Mouse (Mus musculus) heart, postnatal 10 days (tissue): ENCODE measurements around the gene 9230112D13Rik. TPM values are rescaled to one million over a fixed set of nuclear protein-coding genes. Genes with fewer than 3 reads are reported as not detected.

Source experiments
- DNase-seq, 2 experiments: peaks; one replicate each; pipeline ENCODE4 v3.0.0; 2021
- intact Hi-C: fragments of 180-260 bp; cut with DNase I; formaldehyde crosslinking; loops from one replicate; pipeline ENCODE4 v1.15.1; 2025
- total RNA-seq, 2 experiments: library from RNA; stranded (reverse); gene quantifications; 2 replicates each; pipeline ENCODE4 v1.2.3; 2021

The 9230112D13Rik gene
- total RNA-seq: not detected

GRCm38 (mm10) chr14:34522701-34523100, at the start of gene 9230112D13Rik:
9230112D13Rik (minus strand) TSS chr14:34522801.
- intact Hi-C loops: no loop called here
- DNase-seq: no peak

DNA sequence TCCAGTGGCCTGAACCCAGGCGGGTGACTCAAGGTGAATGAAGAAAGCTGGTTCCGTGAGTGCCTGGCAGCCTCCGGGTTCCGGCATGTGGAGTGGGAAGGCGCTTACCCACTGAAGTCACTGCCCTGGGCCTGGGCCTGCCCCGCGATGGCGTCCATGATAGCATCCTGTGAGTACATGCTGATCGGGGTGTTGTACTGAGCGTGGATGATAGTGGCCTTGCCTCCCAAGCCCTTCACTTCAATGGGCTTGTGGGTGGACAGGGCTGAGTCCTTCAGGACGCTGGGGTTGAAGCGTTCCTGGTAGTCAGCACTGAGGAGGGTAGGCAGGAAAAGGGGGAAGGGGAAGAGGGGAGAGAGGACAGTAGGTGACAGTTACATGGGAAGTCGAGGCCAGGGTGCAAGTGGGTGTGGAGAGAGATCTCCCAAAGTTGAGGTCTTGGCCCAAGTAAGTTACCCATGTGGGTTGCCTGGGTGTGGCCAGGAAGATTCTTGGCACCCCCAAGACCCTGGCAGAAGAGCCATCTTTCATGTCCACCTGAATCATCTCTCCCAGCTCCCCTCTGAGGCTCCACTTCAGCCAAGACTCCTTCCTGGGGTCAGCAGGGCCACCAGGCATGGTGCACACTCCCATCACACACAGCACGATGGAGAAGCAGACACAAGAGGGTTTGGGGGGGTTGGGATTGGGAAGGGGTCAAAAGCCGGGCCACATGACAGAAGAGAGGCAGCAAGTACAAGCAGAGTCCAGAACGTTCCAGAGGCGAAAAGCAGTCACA, 49.2 kb upstream of the 9230112D13Rik start:
- no peak for DNase-seq
- intact Hi-C loops: loop anchor here (2.0 kb wide), 2 partner anchors 113 to 201 kb away; no protein-coding TSS in a partner anchor

DNA sequence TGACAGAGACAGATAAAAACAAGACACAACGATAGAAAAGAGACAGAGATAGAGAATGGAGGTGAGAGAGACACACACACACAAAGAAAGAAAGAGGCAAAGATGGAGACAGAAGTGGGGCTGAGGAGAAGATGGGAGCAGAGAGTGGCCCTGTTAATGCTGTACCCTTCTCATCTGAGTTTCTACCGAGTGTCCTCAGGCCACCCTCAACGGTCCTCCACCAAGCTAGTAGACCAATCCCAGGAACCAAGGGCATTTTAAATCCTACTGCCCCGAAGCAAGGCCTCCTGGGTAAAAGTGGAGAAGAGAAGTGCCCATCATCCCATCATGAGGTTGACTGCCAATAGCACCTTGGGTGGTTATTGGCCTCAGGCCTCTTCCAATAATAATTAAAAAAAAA, 48.3 kb upstream of the 9230112D13Rik start:
- intact Hi-C loops: loop anchor here (2.0 kb wide), 2 partner anchors 112 to 200 kb away; no protein-coding TSS in a partner anchor

DNA sequence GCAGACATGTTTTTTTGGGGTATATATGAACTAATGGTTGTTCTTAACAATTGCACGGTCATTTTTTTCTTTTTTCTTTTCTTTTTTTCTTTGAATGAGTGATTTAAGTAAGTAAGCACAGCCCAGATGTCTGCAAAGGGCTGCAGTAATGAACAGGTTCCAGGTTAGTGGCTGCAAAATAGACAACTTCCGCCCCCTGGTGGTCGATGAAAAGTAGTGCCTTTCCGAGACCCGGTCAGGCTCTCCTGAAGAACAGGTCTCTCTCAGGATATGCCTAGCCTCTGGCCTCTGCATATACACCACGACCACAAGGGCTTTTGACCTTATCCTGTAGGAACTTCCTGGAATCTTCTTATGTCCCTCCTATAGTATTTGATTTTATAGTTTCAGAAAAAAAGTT, 47.7 kb upstream of the 9230112D13Rik start:
- intact Hi-C loops: loop anchor here (2.0 kb wide), 2 partner anchors 111 to 199 kb away; no protein-coding TSS in a partner anchor
- DNase-seq: peak; percentile 84 to 91

More for the DNA sequence above, 48.3 kb upstream of the 9230112D13Rik start:
- no peak for DNase-seq

- intact Hi-C loops: loop anchor here (2.0 kb wide), 2 partner anchors 111 to 199 kb away; no protein-coding TSS in a partner anchor
- no peak for DNase-seq
Measured at GRCm38 (mm10) chr14:34569534-34570194, 47.1 kb upstream of the 9230112D13Rik start.

DNA sequence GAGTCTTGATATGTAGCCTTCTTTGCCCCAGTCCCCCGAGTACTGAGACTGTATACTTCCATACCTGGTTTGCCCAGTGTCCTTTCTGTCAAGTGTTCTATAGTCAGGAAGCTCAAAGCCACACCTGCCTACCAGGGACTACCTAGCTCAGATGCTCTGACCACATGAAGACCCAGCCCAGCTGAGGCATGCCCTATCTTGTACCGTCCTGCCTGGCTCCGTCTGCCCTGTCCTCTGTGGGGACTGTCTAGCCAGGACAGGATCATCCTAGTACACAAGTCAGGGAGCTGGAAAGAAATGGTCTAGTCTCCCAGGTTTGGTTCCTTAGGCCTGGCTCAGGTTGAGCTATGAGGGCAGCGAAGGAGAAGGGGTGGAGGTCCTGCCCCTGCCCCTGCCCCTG, 46.0 kb upstream of the 9230112D13Rik start:
- no peak for DNase-seq
- intact Hi-C loops: no loop called here

DNA sequence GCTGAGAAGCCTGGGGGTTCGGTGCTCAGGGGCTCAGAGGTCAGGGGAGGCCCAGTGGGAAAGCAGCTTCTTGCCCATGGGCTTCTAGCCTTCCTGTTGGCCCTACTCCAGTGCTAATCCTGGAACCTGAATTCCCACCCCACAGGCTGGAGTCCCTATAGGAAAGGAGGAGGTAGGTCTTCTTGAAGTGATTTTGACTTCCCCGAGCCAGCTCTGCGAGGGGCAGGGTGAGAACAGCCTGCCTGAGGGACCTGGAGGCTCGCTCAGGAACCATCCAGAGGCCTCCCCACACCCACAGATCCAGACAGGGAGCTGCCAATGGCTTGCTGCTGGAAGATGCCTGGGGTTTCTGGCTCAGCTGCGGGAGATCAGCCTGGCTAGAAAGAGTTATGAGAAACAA, 45.1 kb upstream of the 9230112D13Rik start:
- peak in 1 of 2 experiments; percentile 71 for DNase-seq
- intact Hi-C loops: no loop called here

- DNase-seq: no peak
- intact Hi-C loops: no loop called here
Measured at GRCm38 (mm10) chr14:34566530-34566929, 43.9 kb upstream of the 9230112D13Rik start.

DNA sequence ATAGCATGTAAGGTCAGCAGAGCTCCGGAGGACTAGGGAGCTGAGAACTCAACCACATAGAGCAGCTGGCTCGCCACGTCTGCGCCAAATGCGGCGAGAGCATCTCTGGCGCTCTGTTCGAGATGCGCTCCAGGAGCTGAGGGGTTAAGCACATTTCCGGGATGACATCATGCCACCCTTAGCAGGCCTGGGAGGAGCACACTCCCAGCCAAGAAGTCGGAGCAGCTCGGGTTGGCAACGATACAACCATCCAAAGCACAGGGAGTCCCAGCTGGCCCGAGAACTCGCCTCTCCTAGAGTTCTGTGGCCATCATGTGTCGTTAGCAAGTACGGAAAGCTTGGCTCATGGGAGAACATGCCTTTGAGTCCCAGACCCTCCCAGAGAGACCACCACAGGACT, 43.1 kb upstream of the 9230112D13Rik start:
- intact Hi-C loops: no loop called here
- DNase-seq: peak; percentile 85 to 87

DNA sequence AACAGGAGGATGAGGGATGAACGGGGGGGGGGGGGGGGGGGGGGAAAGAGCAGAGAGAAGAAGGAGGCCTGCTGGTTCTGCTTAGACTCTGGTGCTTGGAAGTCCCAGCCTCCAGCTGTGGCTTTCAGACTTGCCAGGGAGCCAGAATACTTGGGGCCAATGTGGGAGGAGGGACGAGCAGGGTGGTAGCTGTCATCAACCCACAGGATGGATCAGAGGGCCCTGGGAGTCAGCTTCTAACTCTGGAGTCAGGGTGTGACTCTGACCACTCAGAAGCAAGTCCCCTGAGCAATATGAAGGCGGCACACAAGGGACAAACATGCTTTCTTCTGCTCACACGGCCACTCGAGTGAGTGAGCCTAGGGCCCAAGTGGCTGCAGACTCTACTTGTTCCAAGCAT, 42.0 kb upstream of the 9230112D13Rik start:
- intact Hi-C loops: no loop called here
- peak; percentile 82 to 83 for DNase-seq

DNA sequence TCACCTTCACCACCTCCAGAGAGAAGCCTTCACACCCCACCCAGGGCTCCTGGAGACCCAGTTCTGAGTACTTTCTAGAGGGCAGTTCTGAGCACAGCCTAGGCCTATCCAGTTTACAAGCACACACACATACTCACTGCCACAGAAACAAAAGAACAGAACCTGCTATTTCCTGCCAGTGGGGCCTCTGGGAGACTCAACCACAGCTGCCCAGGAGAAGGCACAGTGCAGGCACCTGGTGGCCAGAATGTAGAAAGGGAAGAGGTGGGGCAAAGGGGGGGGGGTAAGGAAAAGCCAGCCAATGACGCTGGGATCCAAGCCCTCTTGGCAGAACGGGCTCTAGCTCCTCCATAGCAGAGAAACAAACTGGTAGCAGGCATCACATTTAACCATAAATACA, 39.8 kb upstream of the 9230112D13Rik start:
- intact Hi-C loops: no loop called here
- DNase-seq: no peak

DNA sequence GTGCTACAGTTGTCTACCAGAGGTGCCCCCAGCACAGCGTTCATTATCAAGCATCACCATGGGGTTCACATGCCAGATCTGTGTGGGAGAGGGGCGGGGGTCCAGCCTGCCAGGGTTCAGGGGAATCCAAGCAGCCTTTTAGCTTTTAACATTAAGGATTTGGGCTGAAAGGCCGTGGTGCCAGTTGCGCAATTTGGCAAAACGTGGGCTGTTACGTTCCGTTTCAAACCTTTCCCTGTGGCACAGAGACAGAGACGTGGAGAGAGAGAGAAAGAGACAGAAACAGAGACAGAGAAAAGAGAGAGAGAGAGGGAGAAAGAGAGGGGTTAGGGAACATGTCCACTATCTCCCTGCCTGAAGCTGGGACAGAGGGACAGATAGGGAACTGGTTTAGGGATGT, 39.0 kb upstream of the 9230112D13Rik start:
- DNase-seq: no peak
- intact Hi-C loops: no loop called here

DNA sequence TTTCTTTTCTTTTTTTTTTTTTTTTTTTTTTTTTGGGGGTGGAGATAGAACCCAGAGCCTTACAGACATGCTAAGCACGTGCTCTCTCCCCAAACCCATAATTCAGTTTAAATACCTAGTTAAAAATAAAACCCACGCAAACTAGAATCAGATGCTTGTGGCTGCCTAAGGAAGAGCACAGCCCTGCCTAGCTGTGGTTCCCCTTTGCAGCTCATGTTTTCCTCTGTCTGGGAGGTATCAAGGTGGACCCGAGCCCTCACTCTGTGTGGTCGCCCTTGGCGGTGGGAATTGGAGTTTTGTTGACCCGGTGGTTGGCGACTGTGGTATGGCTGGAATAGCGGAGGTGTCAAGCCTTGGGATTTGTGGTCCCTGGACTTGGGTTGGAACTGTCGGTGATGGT, 36.3 kb upstream of the 9230112D13Rik start:
- DNase-seq: no peak
- intact Hi-C loops: loop anchor here (10.0 kb wide), 1 partner anchor 284 kb away; no protein-coding TSS in a partner anchor

DNA sequence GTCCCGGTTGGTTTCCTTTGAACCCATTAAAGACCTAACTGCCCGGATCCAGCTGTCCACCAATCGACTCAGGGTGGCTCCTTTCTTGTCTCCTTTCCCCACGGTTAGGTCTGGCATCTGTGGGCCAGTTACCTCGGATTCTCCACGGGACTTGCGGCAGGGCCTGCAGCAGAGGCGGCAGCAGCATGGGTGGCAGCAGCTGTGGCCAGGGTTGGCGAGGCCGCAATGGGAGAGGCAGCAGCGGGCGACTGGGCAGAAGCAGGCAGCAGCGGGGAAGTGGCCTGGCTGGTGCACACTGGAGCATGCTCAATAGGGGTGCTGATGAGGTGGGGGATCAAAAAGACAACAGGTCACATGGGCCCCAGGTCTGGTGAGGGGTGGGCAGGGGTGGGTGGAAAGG, 32.6 kb upstream of the 9230112D13Rik start:
- DNase-seq: no peak
- intact Hi-C loops: loop anchor here (10.0 kb wide), 1 partner anchor 280 kb away; no protein-coding TSS in a partner anchor

DNA sequence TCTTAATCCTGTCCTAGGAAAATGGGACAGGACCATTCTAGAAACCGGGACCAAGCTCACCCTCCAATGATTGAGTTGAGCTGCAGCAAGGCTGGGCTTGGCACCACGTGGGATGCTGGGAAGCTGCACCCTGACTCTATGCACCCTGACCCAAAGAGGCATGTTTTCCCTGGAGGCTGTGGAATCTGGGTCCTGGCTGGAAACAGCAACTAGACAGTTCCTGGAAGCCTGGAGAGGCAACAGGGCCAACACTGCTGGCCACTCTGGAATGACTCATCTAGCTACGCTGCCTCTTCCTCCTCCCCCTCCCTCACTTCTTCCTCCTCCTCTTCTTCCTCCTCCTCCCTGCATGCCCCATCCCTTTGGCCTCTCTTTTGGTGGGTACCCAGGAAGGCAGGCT, 31.4 kb upstream of the 9230112D13Rik start:
- intact Hi-C loops: loop anchor here (10.0 kb wide), 1 partner anchor 279 kb away; no protein-coding TSS in a partner anchor
- peak; percentile 69 to 73 for DNase-seq

GRCm38 (mm10) chr14:34553470-34553869, 30.9 kb upstream of the 9230112D13Rik start:
- DNase-seq: no peak
- intact Hi-C loops: loop anchor here (10.0 kb wide), 1 partner anchor 279 kb away; no protein-coding TSS in a partner anchor

DNA sequence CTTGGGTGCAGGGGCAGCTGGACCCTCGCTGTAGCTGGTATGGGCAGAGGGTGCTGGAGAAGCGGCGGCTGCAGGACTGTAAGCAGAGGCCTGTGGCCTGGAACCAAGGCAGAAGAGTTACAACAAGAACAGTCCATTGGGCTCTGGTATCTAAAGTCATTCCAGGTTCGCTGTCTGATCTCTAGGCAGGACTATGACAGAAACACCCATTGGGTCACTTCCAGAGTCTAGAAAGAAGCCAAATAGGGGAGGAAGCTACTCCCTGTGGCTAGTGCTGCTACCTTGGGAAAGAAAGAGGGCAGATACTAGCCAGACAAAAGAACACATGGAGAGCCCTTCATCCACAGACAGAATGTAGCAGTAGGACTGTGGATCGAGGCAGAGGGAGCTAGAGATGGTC, 29.6 kb upstream of the 9230112D13Rik start:
- intact Hi-C loops: loop anchor here (10.0 kb wide), 1 partner anchor 277 kb away; no protein-coding TSS in a partner anchor
- DNase-seq: no peak

- intact Hi-C loops: loop anchor here (2.0 to 5.0 kb wide), 3 partner anchors 48 to 177 kb away; partner anchors contain the start of gene Sncg
- DNase-seq: peak; percentile 86 to 88
Measured at GRCm38 (mm10) chr14:34549004-34549671, 26.5 kb upstream of the 9230112D13Rik start.

GRCm38 (mm10) chr14:34548391-34549001, 25.9 kb upstream of the 9230112D13Rik start:
- peak; percentile 78 for DNase-seq
- intact Hi-C loops: loop anchor here (2.0 to 5.0 kb wide), 3 partner anchors 48 to 176 kb away; partner anchors contain the start of gene Sncg

DNA sequence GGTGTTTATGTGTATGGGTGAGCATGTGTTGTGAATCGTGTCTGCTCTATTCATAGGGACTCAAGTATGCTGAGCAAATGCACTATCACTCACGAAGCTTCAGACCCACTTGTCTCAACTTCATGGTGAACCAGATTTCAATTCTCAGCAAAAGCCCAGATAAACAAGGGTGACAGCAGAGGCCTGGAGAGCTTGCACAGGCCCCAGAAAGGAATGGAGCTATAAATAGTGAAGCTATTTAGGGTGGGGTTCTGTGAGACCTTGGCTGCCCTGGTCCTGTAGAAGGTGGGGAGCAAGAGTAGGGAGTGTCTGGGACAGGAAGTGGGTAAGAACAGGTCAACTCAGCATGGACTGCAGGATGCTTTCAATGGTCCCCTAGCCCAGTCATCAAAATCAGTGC, 21.9 kb upstream of the 9230112D13Rik start:
- intact Hi-C loops: no loop called here
- DNase-seq: peak; percentile 62 to 69
